Mouse (Mus musculus) embryonic facial prominence, embryonic 11.5 days (tissue): ENCODE data around the gene Plgrkt. TPM values are rescaled to one million over a fixed set of nuclear protein-coding genes. Genes with fewer than 3 reads are reported as not detected.
A peak's percentile ranks its signal among the peaks of the same experiment; 100 is the strongest.

Experiments used
- ATAC-seq: fragments of 200-750 bp; cut with Nextera tagmentation; replicated peaks from 2 replicates; pipeline ENCODE4 v1.8.0; 2017; ENCODE audit warnings: low read depth; ENCODE audit not compliant: insufficient number of reproducible peaks, low FRiP score, low TSS enrichment
- DNase-seq: peaks from one replicate; pipeline ENCODE4 v3.0.0-alpha.2; 2015; ENCODE audit warnings: low spot score
- H3K27ac ChIP-seq: fragments of 300-500 bp; sonication (generic); replicated peaks from 2 replicates; pipeline ENCODE4 v1.5.1; 2014; ENCODE audit warnings: mild to moderate bottlenecking, low read depth, low read length, control low read depth
- H3K27me3 ChIP-seq: fragments of 300-500 bp; sonication (generic); 2 replicates; pipeline ENCODE4 v1.6.1; 2014; ENCODE audit warnings: mild to moderate bottlenecking, low read length, moderate library complexity, mixed read lengths; ENCODE audit not compliant: control insufficient read depth, insufficient read depth
- H3K36me3 ChIP-seq: fragments of 300-500 bp; sonication (generic); replicated peaks from 2 replicates; pipeline ENCODE4 v1.6.1; 2014; ENCODE audit warnings: low read depth, mild to moderate bottlenecking, low read length, moderate library complexity, mixed read lengths; ENCODE audit not compliant: control insufficient read depth, insufficient read depth
- H3K4me1 ChIP-seq: fragments of 300-500 bp; sonication (generic); 2 replicates; pipeline ENCODE4 v1.6.1; 2014; ENCODE audit warnings: low read length, mixed read lengths; ENCODE audit not compliant: control insufficient read depth, insufficient read depth
- H3K4me2 ChIP-seq: fragments of 300-500 bp; sonication (generic); 2 replicates; pipeline ENCODE4 v1.6.1; 2014; ENCODE audit warnings: low read depth, mild to moderate bottlenecking, control low read depth, low read length, moderate library complexity
- H3K4me3 ChIP-seq: fragments of 300-500 bp; sonication (generic); 2 replicates; pipeline ENCODE4 v1.5.1; 2014; ENCODE audit warnings: low read depth, low read length, control low read depth
- H3K9ac ChIP-seq: fragments of 300-500 bp; sonication (generic); replicated peaks from 2 replicates; pipeline ENCODE4 v1.6.1; 2014; ENCODE audit warnings: mild to moderate bottlenecking, control low read depth, low read length
- H3K9me3 ChIP-seq: fragments of 300-500 bp; sonication (generic); replicated peaks from 2 replicates; pipeline ENCODE4 v1.6.1; 2016; ENCODE audit warnings: mild to moderate bottlenecking, low read length, inconsistent platforms, mixed read lengths; ENCODE audit not compliant: control insufficient read depth
- WGBS: fragments of 180-500 bp; shearing (Covaris S2); extraction: QIAGEN DNeasy Blood & Tissue Kit; methylation state at CpG from one replicate; pipeline ENCODE4 v1.1.7; 2014; 5-methylcytosine and 5-hydroxymethylcytosine counted together
- polyA plus RNA-seq: library from polyadenylated mRNA; unstranded; fragments of >200 nt; fragmentation: Nextera tagmentation; extraction: Ambion mirVana; gene quantifications from 2 replicates; pipeline ENCODE4 v1.2.1, GENCODE M21; 2014

Gene Plgrkt
- polyA plus RNA-seq, 1 experiment from 2014 or later = 58.8 TPM

DNA sequence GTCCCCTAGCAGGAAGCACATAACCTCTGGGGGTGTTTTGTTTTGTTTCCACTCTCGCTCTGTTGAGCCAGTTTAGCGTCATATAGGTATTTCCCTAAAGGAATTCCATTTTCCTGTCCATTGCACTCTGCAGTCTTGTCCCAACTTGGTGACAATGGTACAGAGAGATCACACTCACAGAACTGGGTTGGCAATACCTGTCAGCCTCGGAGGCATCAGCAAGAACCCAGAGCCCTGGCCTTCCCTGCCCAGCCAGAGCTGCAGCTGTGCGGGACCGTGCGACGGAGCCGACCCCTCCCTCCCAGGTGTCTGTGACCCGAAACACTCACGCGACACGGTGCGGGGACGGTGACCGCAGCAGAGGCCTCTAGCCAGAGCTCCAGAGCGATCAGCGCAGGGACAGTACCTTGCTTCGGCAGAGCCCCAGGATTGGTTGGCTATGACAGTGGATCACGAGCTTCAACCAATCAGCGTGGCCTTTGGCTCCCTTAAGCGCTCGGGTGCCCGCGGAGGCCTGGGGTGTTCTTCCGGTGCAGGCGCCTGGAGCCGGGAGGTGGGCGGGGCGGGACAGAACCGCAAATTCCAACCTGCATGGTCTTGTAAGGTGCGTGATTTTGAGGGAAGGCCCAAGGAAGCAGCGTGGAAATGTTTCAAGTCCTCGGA lies 5.6 kb downstream of the Plgrkt start:
- no peaks in the 10 kb centered on the region for H3K27me3 ChIP-seq
- peak overlapping the region; percentile 41 for H3K9ac ChIP-seq
- H3K4me1 ChIP-seq = no peaks in the 10 kb centered on the region
- no peaks in the 10 kb centered on the region for H3K9me3 ChIP-seq
- peak overlapping the region; percentile 72 for H3K4me2 ChIP-seq
- DNase-seq (peak; percentile 93), ATAC-seq (peak; percentile 99)
- 2% methylated on average over 33 of the region's 33 CpGs for WGBS
- no peaks in the 10 kb centered on the region for H3K36me3 ChIP-seq
- no peak overlapping the region for H3K27ac ChIP-seq
- H3K4me3 ChIP-seq = peak overlapping the region; percentile 48

DNA sequence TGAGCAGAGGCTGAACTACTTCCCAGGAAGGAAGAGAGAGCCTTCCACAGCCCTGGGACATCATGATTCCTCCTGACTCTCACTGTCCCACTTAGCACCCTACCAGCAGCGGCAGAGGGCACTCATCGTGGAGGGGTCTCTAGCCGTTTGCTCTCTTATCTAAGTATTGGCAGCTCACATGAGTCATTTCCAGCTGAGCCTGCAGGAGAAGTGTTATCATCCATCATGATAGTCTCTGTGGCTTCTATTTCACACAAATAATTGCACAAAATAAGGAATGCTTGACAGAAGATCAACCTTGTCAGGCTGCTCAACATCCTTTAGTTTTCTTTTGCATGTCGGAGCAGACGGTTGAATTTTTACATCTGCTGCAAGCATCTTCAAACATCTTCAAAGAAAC lies 6.9 kb downstream of the Plgrkt start:
- no peaks in the 10 kb centered on the region for H3K36me3 ChIP-seq
- H3K9me3 ChIP-seq = no peaks in the 10 kb centered on the region
- H3K4me2 ChIP-seq = no peak overlapping the region
- DNase-seq (no peak), ATAC-seq (no peak)
- 86% methylated on average over 5 of the region's 5 CpGs for WGBS
- H3K4me3 ChIP-seq = no peak overlapping the region
- no peaks in the 10 kb centered on the region for H3K27me3 ChIP-seq
- no peak overlapping the region for H3K9ac ChIP-seq
- H3K4me1 ChIP-seq = no peaks in the 10 kb centered on the region
- no peak overlapping the region for H3K27ac ChIP-seq

DNA sequence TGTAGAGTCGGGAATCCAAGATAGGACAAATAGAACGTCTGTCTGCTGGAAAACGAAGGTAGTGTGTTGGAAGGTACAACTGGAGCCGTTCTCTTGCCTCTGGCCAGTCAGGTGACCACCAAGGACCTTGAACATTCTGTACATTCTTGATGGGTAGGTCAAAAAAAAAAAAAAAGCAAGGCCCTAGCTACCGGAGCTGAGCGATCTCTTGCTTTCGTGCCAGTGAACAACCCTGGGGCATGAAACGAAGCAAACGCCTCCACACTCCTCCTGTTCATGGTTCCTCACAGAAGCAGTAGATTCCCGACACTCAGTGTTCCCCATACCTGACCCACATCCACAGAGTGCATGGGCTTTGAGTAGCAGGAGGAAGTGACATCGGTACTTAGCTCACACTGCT lies 10.9 kb downstream of the Plgrkt start:
- Histone ChIP-seq H3K27me3 (no peaks in the 10 kb centered on the region), H3K4me2 (no peak overlapping the region), H3K36me3 (no peaks in the 10 kb centered on the region), H3K4me1 (no peaks in the 10 kb centered on the region), H3K9ac (no peak overlapping the region), H3K9me3 (no peaks in the 10 kb centered on the region), H3K4me3 (no peak overlapping the region), H3K27ac (no peak overlapping the region)
- DNase-seq = no peak
- WGBS = 84% methylated on average over 11 of the region's 11 CpGs
- no peak for ATAC-seq

DNA sequence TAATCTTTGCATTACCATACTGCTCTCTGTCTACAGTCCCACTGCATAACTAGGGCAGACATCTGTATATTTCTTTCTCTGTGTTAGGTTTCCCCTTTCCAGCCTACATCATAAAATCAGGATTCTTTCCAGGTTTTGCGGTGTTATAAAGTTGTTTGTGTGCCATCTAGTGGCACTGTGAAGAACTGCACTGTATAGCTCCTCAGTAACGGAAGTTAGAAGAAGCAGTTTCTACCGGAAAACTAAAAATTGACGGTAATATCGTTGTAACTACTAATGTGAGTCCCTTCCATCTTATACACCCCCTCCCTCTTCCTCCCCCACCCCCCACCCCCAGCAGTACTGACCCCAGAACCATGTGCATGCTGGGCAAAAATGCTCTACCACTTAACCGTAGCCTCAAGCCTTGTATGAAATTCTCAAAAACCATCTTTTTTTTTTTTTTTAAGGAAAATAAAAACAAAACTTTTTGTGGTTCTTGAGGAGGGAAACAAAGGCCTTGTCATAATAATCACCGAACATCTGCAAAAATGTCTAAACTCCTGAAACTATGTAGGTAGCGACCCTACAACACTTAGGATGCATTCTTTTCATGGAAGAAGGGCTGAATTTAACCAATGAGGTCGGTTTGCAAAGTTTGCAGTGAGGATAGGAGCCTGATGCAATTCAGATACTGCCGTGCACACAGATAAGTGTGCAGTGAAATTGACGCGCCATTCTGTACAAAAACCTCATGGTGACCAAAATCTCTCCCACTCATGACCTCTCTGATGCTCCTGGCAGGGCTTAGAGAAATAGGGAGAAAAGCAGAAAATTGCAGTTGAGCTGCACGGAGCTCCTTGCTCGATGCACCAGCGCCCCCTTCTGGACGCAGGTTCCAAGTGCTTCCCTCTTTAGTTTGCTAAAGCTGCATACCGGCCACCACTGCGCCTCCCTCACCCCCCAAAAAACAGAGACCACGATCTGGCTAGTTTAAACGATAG lies 12.0 kb downstream of the Plgrkt start:
- no peak overlapping the region for H3K27ac ChIP-seq
- peak overlapping the region; percentile 36 for H3K4me2 ChIP-seq
- no peaks in the 10 kb centered on the region for H3K27me3 ChIP-seq
- H3K4me3 ChIP-seq = peak overlapping the region; percentile 22
- DNase-seq (peak; percentile 92), ATAC-seq (peak; percentile 67)
- WGBS = 5% methylated on average over 20 of the region's 20 CpGs
- no peaks in the 10 kb centered on the region for H3K36me3 ChIP-seq
- no peak overlapping the region for H3K9ac ChIP-seq
- H3K9me3 ChIP-seq = no peaks in the 10 kb centered on the region
- H3K4me1 ChIP-seq = no peaks in the 10 kb centered on the region

DNA sequence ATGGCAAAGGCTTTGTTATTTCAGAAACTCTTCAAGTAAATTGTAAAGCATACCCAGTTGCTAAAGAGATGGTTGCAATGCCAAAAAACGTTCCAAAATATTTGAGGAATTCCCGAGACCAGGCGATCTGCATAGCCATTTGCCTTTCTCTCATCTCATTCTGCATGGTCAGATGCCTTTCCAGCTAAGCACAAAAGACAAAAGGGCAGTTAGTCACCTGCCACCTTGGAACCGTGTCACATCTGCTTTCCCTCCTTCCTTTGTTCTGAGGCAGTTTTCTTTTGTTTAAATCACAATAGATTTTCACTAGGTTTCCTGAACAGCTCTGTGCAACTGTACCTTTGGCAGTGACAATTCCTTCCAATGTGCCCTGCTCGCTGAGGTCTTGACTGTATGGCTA lies 16.2 kb downstream of the Plgrkt start:
- no peak overlapping the region for H3K4me2 ChIP-seq
- no peaks in the 10 kb centered on the region for H3K9me3 ChIP-seq
- H3K4me3 ChIP-seq = no peak overlapping the region
- DNase-seq (no peak), ATAC-seq (no peak)
- 60% methylated on average over 5 of the region's 5 CpGs for WGBS
- no peaks in the 10 kb centered on the region for H3K36me3 ChIP-seq
- H3K9ac ChIP-seq = no peak overlapping the region
- H3K4me1 ChIP-seq = no peaks in the 10 kb centered on the region
- H3K27me3 ChIP-seq = no peaks in the 10 kb centered on the region
- no peak overlapping the region for H3K27ac ChIP-seq

DNA sequence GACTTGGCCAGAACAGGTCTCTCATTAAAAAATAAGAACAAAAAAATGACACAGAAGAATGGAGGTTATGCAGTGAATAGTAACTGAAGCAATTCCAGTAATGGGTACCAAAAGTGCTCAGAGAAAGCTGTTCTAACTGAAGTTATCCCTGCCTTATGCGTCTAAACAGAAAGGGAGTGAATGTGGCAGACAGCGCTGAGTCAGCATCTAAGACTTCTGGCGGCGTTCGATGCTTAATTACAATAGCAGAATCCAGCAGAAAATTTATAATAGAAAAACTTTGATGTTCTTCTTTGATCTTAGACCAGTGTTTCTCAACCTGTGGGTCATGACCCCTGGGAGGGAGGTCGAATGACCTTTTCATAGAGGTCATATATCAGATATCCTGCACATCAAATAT lies 21.6 kb downstream of the Plgrkt start:
- no peak overlapping the region for H3K4me3 ChIP-seq
- no peaks in the 10 kb centered on the region for H3K9me3 ChIP-seq
- no peaks in the 10 kb centered on the region for H3K4me1 ChIP-seq
- H3K27me3 ChIP-seq = no peaks in the 10 kb centered on the region
- DNase-seq (no peak), ATAC-seq (no peak)
- 80% methylated on average over 6 of the region's 6 CpGs for WGBS
- no peak overlapping the region for H3K4me2 ChIP-seq
- no peak overlapping the region for H3K27ac ChIP-seq
- no peak overlapping the region for H3K9ac ChIP-seq
- H3K36me3 ChIP-seq = no peaks in the 10 kb centered on the region

DNA sequence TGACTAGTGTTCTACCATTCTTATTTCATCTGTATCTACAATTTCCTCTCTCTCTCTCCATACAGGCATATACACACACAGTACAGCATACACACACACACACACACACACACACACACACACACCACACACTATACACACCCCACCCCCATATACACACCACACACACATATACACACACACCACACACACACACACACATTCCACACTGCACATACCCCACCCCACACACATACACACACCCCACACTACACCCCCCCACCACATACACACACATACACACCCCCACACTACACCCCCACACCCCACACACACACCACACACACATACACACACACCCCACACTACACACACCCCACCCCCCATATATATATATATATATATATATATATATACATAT lies 22.3 kb downstream of the Plgrkt start:
- no peaks in the 10 kb centered on the region for H3K9me3 ChIP-seq
- no peak for DNase-seq
- no peak overlapping the region for H3K9ac ChIP-seq
- no peaks in the 10 kb centered on the region for H3K4me1 ChIP-seq
- H3K36me3 ChIP-seq = no peaks in the 10 kb centered on the region
- H3K27ac ChIP-seq = no peak overlapping the region
- H3K27me3 ChIP-seq = no peaks in the 10 kb centered on the region
- no peak for ATAC-seq
- H3K4me3 ChIP-seq = no peak overlapping the region
- H3K4me2 ChIP-seq = no peak overlapping the region

DNA sequence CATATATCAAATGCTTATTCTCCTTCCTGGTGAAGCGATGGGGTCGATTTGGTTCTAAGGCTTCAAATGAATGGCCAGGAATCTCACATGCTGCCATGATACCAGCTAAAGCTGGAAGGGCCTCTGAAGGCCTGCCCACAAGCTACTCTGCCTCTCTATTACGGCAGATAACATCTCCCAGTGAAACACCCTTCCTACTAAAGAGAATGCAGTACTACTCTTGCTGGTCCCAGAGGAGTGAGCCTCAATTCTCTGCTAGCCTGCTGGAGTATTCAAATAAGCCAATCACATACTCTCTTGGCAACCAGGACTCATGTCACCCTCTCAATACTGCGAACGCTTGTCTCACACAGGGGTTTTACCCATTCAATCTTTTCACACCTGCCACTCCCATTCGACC lies 24.9 kb downstream of the Plgrkt start:
- no peaks in the 10 kb centered on the region for H3K27me3 ChIP-seq
- no peaks in the 10 kb centered on the region for H3K36me3 ChIP-seq
- no peaks in the 10 kb centered on the region for H3K4me1 ChIP-seq
- H3K4me2 ChIP-seq = no peak overlapping the region
- no peaks in the 10 kb centered on the region for H3K9me3 ChIP-seq
- H3K27ac ChIP-seq = no peak overlapping the region
- no peak overlapping the region for H3K9ac ChIP-seq
- 91% methylated on average over 6 of the region's 6 CpGs for WGBS
- DNase-seq (no peak), ATAC-seq (no peak)
- H3K4me3 ChIP-seq = no peak overlapping the region
